Mouse (Mus musculus) stomach, postnatal 0 days (tissue): ENCODE measurements around the gene B230104I21Rik.

ENCODE experiments used
- CTCF ChIP-seq: IDR thresholded peaks from 2 replicates; pipeline ENCODE4 v1.5.1; 2016; ENCODE audit warnings: antibody characterized with exemption, low read depth, mild to moderate bottlenecking, moderate library complexity
- EP300 ChIP-seq: optimal IDR thresholded peaks from 2 replicates; pipeline ENCODE3; 2016; ENCODE audit warnings: antibody characterized with exemption

GRCm38 (mm10) chr4:154312143-154312812 lies 23.6 kb upstream of the B230104I21Rik start:
- TF ChIP-seq EP300 (no peak), CTCF (no peak)
